Mouse (Mus musculus) neural tube, embryonic 12.5 days (tissue): ENCODE results near the gene Wnt5b. TPM values are rescaled to one million over a fixed set of nuclear protein-coding genes. Genes with fewer than 3 reads are reported as not detected.
"Not testable (repeated sequence)": the region's sequence is repeated elsewhere in the genome, so short reads cannot be mapped to it uniquely, and the experiment has no call there.

Source experiments
- ATAC-seq: fragments of 200-750 bp; cut with Nextera tagmentation; 2 replicates; pipeline ENCODE4 v1.8.0; 2017; ENCODE audit warnings: low read depth, mild to moderate bottlenecking, moderate TSS enrichment, moderate library complexity; ENCODE audit not compliant: low FRiP score
- H3K27ac ChIP-seq: fragments of 300-500 bp; sonication (generic); 2 replicates; pipeline ENCODE4 v1.5.1; 2016
- H3K27me3 ChIP-seq: fragments of 300-500 bp; sonication (generic); replicated peaks from 2 replicates; pipeline ENCODE4 v1.6.1; 2016; ENCODE audit warnings: mild to moderate bottlenecking
- H3K36me3 ChIP-seq: fragments of 300-500 bp; sonication (generic); 2 replicates; pipeline ENCODE4 v1.6.1; 2016; ENCODE audit warnings: mild to moderate bottlenecking
- H3K4me1 ChIP-seq: fragments of 300-500 bp; sonication (generic); 2 replicates; pipeline ENCODE4 v1.6.1; 2016
- H3K4me2 ChIP-seq: fragments of 300-500 bp; sonication (generic); replicated peaks from 2 replicates; pipeline ENCODE4 v1.6.1; 2016; ENCODE audit warnings: mild to moderate bottlenecking
- H3K4me3 ChIP-seq: fragments of 300-500 bp; sonication (generic); 2 replicates; pipeline ENCODE4 v1.5.1; 2016
- H3K9ac ChIP-seq: fragments of 300-500 bp; sonication (generic); 2 replicates; pipeline ENCODE4 v1.6.1; 2016; ENCODE audit warnings: mild to moderate bottlenecking
- H3K9me3 ChIP-seq: fragments of 300-500 bp; sonication (generic); 2 replicates; pipeline ENCODE4 v1.6.1; 2016; ENCODE audit warnings: mild to moderate bottlenecking
- WGBS: fragments of 180-500 bp; shearing (Covaris S2); methylation state at CpG from one replicate; pipeline ENCODE4 v1.1.7; 2016; 5-methylcytosine and 5-hydroxymethylcytosine counted together
- polyA plus RNA-seq: library from polyadenylated mRNA; unstranded; fragments of >200 nt; fragmentation: Nextera tagmentation; extraction: Ambion mirVana; gene quantifications from 2 replicates; pipeline ENCODE4 v1.2.1, GENCODE M21; 2016

Gene Wnt5b
- polyA plus RNA-seq, 1 experiment from 2014 or later = 6.2 TPM

- H3K27ac ChIP-seq = no peak overlapping the region
- H3K9ac ChIP-seq = no peak overlapping the region
- no peaks in the 10 kb centered on the region for H3K9me3 ChIP-seq
- H3K4me2 ChIP-seq = no peak overlapping the region
- 22% methylated on average over 7 of the region's 7 CpGs for WGBS
- H3K4me3 ChIP-seq = no peak overlapping the region
- H3K4me1 ChIP-seq = peaks cover 22% of the 10 kb centered on the region
- no peak for ATAC-seq
- H3K27me3 ChIP-seq = no peaks in the 10 kb centered on the region
- H3K36me3 ChIP-seq = no peaks in the 10 kb centered on the region
These were observed 51.5 kb downstream of the Wnt5b start for GRCm38 (mm10) chr6:119492630-119493014.

- Histone ChIP-seq H3K27me3 (no peaks in the 10 kb centered on the region), H3K9ac (no peak overlapping the region), H3K4me3 (no peak overlapping the region), H3K27ac (no peak overlapping the region), H3K4me1 (peaks cover 22% of the 10 kb centered on the region), H3K36me3 (no peaks in the 10 kb centered on the region), H3K9me3 (no peaks in the 10 kb centered on the region), H3K4me2 (no peak overlapping the region)
- no peak for ATAC-seq
- 26% methylated on average over 9 of the region's 9 CpGs for WGBS
These were observed 52.0 kb downstream of the Wnt5b start for GRCm38 (mm10) chr6:119491997-119492629.

DNA sequence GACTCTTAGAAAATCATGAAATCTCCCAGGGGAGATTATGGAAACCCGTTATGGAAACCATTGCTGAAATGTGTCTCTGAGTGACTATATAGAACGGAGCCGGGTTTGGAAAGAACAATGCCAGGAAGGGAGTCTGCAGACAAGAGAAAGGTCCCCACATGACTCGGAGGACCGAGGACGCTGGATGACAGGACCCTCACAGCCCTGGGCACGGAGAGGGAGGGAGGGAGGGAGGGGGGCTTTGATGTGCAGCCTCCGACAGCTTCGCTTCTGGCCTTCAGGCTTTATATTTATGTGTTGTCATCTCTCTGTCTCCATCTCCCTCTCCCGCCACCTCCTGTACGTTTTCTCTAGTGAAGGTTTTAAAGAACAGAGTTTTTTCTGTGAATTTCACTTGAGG is 53.1 kb downstream of the Wnt5b start:
- Histone ChIP-seq H3K36me3 (no peaks in the 10 kb centered on the region), H3K27ac (no peak overlapping the region), H3K4me3 (no peak overlapping the region), H3K9me3 (no peaks in the 10 kb centered on the region), H3K27me3 (no peaks in the 10 kb centered on the region), H3K4me2 (peak overlapping the region; percentile 43), H3K9ac (no peak overlapping the region), H3K4me1 (peaks cover 22% of the 10 kb centered on the region)
- 18% methylated on average over 11 of the region's 11 CpGs for WGBS
- ATAC-seq = peak; percentile 34; the same call in 1 of the 2 replicates

DNA sequence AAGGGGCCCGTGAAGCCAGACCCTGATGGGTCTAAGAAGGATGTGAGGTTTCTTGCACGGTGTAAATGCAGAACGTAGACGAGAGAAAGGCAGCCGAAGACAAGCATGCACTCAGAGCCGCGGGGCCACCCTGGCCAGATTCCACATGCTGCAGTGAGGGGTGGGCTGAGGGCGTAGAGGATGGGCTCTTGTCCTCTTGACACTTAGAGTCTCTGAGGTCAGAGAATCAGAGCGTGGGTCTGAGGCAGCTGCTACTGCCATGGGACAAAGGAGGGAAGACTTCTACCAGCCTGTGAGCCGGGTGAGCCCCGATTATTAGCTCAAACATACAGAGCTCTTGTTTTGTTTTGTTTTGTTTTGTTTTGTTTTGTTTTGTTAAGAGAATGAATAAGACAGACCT is 53.6 kb downstream of the Wnt5b start:
- Histone ChIP-seq H3K27me3 (no peaks in the 10 kb centered on the region), H3K36me3 (no peaks in the 10 kb centered on the region), H3K27ac (no peak overlapping the region), H3K4me1 (peaks cover 26% of the 10 kb centered on the region), H3K4me2 (peak overlapping the region; percentile 43), H3K9ac (no peak overlapping the region), H3K4me3 (no peak overlapping the region), H3K9me3 (no peaks in the 10 kb centered on the region)
- ATAC-seq = 0 out of 2 replicates have a peak, but pooled peaks have one; percentile 38
- 26% methylated on average over 11 of the region's 11 CpGs for WGBS

DNA sequence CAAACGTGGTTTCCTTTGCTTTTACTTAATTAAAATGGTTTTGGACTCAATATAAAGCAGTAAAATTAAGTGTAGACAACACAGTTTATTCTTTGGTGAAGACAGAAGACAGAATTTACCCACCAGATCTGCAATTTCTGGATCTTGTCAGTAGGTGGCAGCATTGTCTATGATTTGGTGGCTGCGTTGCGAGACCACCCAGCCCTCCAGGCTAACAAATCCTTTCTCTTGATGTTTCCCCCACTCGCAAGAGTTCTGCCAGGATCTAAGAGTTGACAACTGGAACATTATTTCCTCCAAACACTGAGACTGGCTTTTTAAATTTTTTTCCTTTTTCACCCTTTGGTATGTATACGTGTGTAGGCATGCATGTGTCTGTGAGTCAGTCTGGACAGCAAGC is 54.4 kb downstream of the Wnt5b start:
- Histone ChIP-seq H3K4me3 (no peak overlapping the region), H3K9ac (no peak overlapping the region), H3K4me2 (no peak overlapping the region), H3K27ac (no peak overlapping the region), H3K9me3 (no peaks in the 10 kb centered on the region), H3K27me3 (no peaks in the 10 kb centered on the region), H3K36me3 (peaks cover under 1% of the 10 kb centered on the region; the same call in 1 of the 2 replicates), H3K4me1 (peaks cover 31% of the 10 kb centered on the region)
- no peak for ATAC-seq
- WGBS = 11% methylated on average over 5 of the region's 5 CpGs

DNA sequence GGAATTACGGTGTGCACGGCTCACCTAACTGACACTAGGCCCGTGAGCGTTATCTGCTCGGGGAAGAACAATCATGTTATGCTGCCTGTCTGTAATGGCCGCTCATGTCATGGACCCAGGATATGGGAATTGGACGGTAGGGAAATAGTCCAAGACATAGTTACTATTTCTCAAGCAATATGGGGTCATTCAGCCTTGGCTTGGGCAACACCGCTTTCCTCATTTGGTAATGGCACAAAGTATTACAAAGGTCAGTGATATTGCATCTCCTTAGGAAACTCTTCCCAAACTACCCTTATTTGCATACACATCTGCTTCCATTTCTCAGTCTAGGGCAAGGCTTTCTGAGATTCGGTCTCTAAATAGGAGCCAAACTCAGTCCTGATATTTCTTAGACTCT is 56.5 kb downstream of the Wnt5b start:
- WGBS = 89% methylated on average over 9 of the region's 9 CpGs
- Histone ChIP-seq H3K4me3 (no peak overlapping the region), H3K36me3 (peaks cover 16% of the 10 kb centered on the region; the same call in 1 of the 2 replicates), H3K9me3 (no peaks in the 10 kb centered on the region), H3K4me2 (no peak overlapping the region), H3K4me1 (peaks cover 47% of the 10 kb centered on the region), H3K27me3 (no peaks in the 10 kb centered on the region), H3K9ac (no peak overlapping the region), H3K27ac (no peak overlapping the region)
- ATAC-seq = no peak

- H3K9me3 ChIP-seq = no peaks in the 10 kb centered on the region
- H3K27me3 ChIP-seq = no peaks in the 10 kb centered on the region
- 90% methylated on average over 7 of the region's 7 CpGs for WGBS
- H3K4me2 ChIP-seq = no peak overlapping the region
- H3K36me3 ChIP-seq = peaks cover 16% of the 10 kb centered on the region; the same call in 1 of the 2 replicates
- no peak overlapping the region for H3K27ac ChIP-seq
- peaks cover 43% of the 10 kb centered on the region for H3K4me1 ChIP-seq
- H3K4me3 ChIP-seq = no peak overlapping the region
- no peak overlapping the region for H3K9ac ChIP-seq
- ATAC-seq = no peak
These were observed 57.1 kb downstream of the Wnt5b start for GRCm38 (mm10) chr6:119487085-119487458.

DNA sequence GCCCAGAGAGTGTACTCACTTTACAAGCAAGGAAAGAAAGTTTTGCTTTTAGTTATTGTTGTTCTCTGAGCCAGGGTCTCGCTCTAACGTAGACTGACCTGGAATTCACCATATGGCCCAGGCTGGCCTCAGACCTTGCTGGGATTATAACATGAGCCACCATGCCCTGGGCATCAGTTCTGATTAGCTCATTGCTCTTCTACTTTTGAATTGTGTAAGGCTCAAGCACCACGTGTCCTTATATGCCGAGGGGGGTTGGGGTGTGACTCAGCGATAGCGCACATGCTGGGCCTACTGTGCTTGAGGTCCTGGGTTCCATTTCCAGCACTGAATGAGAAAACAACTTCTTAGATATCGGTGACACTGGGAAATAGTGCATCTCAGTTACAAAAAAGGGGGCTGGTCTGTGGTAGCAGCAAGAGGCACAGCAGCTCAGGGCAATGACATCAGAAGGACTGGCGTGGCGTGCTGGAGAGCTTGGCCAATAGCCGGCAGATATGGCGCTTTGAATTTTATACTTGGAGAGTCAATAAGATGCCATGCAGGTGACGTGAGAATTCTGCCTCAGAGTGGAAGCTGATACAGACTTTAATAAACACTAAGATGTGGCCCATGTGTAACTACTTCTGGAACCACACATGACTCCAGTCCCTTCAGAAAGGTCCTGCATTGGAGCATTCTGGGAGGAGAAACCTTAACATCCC is 57.6 kb downstream of the Wnt5b start:
- no peak for ATAC-seq
- Histone ChIP-seq H3K27me3 (no peaks in the 10 kb centered on the region), H3K4me1 (peaks cover 43% of the 10 kb centered on the region), H3K4me2 (no peak overlapping the region), H3K27ac (no peak overlapping the region), H3K9me3 (no peaks in the 10 kb centered on the region), H3K36me3 (peaks cover 16% of the 10 kb centered on the region; the same call in 1 of the 2 replicates), H3K9ac (no peak overlapping the region), H3K4me3 (no peak overlapping the region)
- 91% methylated on average over 12 of the region's 12 CpGs for WGBS

DNA sequence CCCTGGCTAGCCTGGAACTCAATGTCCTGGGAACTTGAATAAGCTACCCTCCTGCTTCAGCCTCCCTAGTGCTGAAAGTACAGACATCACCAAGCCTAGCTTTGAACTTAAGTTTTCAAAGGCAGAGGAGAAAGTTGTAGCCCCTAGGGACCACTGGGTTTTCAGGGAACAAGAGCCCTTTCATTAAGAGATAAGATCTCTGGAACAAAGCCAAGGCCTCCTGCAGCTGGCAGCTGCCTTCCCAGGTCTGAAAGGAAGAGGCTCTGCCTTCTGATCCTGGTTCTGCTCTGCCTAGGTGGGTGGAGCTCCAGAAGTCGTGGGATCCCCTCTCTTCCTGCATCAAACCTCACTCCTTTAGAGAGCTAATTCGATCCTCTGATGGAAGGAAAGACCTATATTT is 58.7 kb downstream of the Wnt5b start:
- Histone ChIP-seq H3K4me3 (no peak overlapping the region), H3K9me3 (no peaks in the 10 kb centered on the region), H3K27ac (no peak overlapping the region), H3K9ac (no peak overlapping the region), H3K4me2 (no peak overlapping the region), H3K4me1 (peaks cover 41% of the 10 kb centered on the region), H3K36me3 (peaks cover 16% of the 10 kb centered on the region; the same call in 1 of the 2 replicates), H3K27me3 (no peaks in the 10 kb centered on the region)
- WGBS = 24% methylated on average over 2 of the region's 2 CpGs
- ATAC-seq = no peak

DNA sequence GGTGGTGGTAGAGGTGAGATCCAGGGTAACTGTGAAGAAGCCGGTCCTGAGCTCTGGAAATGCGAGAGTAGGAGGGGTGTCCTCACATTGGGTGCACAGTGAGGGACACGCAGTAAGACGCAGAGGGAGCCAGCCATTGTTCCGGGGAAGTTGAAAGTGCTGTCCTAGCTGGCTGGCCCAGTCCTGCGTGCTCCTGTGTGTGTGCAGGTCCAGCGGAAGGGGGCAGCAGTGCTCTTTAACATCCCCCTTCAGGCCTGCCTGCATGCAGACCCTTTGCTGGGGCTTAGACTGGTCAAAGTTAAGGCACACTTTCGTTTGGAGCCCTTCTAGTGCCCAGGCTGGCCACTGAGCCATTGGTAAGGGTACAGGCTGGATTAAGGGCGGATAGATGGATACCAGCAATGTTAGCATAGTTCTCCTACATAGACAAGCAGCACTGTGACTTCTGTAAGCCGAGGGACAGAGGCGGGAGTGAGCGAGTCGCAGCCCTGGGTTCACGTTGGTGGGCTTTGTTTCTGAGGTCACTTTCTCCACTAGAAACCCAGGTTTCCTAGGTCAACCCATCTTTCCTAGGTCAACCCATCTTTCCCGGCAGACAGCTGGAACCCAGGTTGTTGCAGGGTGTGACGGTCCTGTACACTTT is 61.1 kb downstream of the Wnt5b start:
- Histone ChIP-seq H3K9ac (peak overlapping the region; percentile 26), H3K9me3 (no peaks in the 10 kb centered on the region), H3K36me3 (peaks cover 16% of the 10 kb centered on the region; the same call in 1 of the 2 replicates), H3K27me3 (no peaks in the 10 kb centered on the region), H3K27ac (no peak overlapping the region), H3K4me2 (peak overlapping the region; percentile 99), H3K4me1 (peaks cover 48% of the 10 kb centered on the region), H3K4me3 (peak overlapping the region; percentile 34)
- ATAC-seq = no peak
- WGBS = 33% methylated on average over 16 of the region's 16 CpGs

DNA sequence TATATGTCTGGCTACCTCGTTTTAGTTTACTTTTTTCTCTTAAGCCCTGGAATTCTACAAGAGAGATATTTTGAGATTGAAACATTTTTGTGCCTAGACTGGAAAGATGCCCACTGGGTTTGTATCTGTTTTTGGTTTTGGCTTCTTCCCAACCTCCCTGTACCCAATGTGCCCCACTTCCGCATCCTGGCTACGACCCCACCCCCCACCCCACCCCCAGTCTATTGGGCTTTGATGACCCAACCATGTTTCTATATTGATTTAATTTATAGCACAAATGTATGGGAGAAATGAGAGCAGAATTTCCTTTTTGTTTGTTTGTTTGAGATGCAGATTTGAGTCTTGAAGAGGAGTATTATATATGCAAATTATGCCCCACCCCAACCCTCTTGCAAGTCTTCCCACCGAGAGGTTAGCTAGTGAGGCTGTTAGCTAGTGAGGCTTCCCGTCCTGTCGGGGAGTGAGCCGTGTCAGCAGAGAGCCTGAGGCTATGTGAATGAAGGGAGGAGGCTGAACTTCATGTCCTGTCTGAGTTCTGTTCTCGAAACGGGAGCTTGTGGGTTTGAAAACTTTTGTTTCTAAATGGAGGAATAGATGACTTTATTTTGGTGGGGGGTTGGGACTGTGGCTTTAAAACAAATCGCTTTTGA is 62.3 kb downstream of the Wnt5b start:
- H3K27ac ChIP-seq, H3K27me3 ChIP-seq, ATAC-seq, H3K9me3 ChIP-seq: not testable (repeated sequence)
- H3K4me3 ChIP-seq = peak overlapping the region; percentile 33
- 6% methylated on average over 10 of the region's 10 CpGs for WGBS
- H3K4me1 ChIP-seq = peaks cover 53% of the 10 kb centered on the region
- peak overlapping the region; percentile 44 for H3K9ac ChIP-seq
- peak overlapping the region; percentile 99 for H3K4me2 ChIP-seq
- H3K36me3 ChIP-seq = peaks cover 16% of the 10 kb centered on the region; the same call in 1 of the 2 replicates
